Mouse (Mus musculus): ENCODE measurements at regions not wholly inside any gene's neighbourhood (a gene's known extent, or its start where the extent isn't known, plus 50 kb on each side); places are given as distances from the start of the nearest gene placed in this dataset.
"Not testable (repeated sequence)": the region's sequence is repeated elsewhere in the genome, so short reads cannot be mapped to it uniquely, and the experiment has no call there.

GRCm38 (mm10) chr14:61757086-61757822 lies 150.0 kb downstream of the Kcnrg start:
- H3K4me2 ChIP-seq (ENCODE audit: low read depth, low read length, poor library complexity, severe bottlenecking) = peak overlapping the region; percentile 48
- 6% methylated on average over 13 of the region's 15 CpGs for WGBS
- ATAC-seq (ENCODE audit: low FRiP score) (peak; percentile 80), DNase-seq (ENCODE audit: low spot score) (peak; percentile 83)
- peak overlapping the region; percentile 19; the same call in 1 of the 2 replicates for H3K4me3 ChIP-seq (ENCODE audit: low read depth, low read length)
- H3K36me3 ChIP-seq (ENCODE audit: insufficient read depth, low read length) = no peaks in the 10 kb centered on the region
- peak overlapping the region; percentile 3; the same call in 1 of the 2 replicates for H3K27ac ChIP-seq (ENCODE audit: low read depth, low read length)
- no peak overlapping the region; the same call in 1 of the 2 replicates for H3K9ac ChIP-seq (replicated peaks; ENCODE audit: low read length, poor library complexity, severe bottlenecking)
- H3K9me3 ChIP-seq (ENCODE audit: low read length) = no peaks in the 10 kb centered on the region
- no peaks in the 10 kb centered on the region for H3K27me3 ChIP-seq (ENCODE audit: insufficient read depth, low read length)
- no peaks in the 10 kb centered on the region for H3K4me1 ChIP-seq (ENCODE audit: insufficient read depth, low read length)
- TF ChIP-seq CTCF (IDR thresholded peaks at IDR 0.05) = no peak

DNA sequence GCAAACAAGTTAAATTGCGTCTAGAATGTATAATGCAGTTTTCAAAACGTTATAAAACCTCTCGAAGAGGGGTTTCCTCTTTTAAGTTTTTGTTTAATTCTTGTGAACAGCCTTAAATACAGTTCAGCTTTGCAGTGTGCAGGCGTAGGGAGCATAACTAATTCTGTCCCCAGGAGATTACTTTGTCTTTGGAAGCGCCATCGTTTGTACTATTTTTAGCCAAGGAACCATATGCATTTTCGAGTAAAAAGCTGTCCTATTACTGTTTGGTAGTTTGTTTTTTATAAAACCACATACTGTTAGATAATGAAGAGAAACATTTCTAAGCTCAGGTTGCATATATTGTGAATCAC lies 150.5 kb downstream of the Kcnrg start:
- Histone ChIP-seq H3K27me3 (ENCODE audit: insufficient read depth, low read length) (no peaks in the 10 kb centered on the region), H3K4me2 (ENCODE audit: low read depth, low read length, poor library complexity, severe bottlenecking) (peak overlapping the region; percentile 48), H3K4me1 (ENCODE audit: insufficient read depth, low read length) (no peaks in the 10 kb centered on the region), H3K9ac (replicated peaks; ENCODE audit: low read length, poor library complexity, severe bottlenecking) (no peak overlapping the region; the same call in 1 of the 2 replicates), H3K36me3 (ENCODE audit: insufficient read depth, low read length) (no peaks in the 10 kb centered on the region), H3K9me3 (ENCODE audit: low read length) (no peaks in the 10 kb centered on the region), H3K27ac (ENCODE audit: low read depth, low read length) (no peak overlapping the region), H3K4me3 (ENCODE audit: low read depth, low read length) (peak overlapping the region; percentile 19; the same call in 1 of the 2 replicates)
- TF ChIP-seq CTCF (IDR thresholded peaks at IDR 0.05) = no peak
- DNase-seq (ENCODE audit: low spot score) = no peak
- 5% methylated on average over 7 of the region's 7 CpGs for WGBS
- ATAC-seq (ENCODE audit: low FRiP score) = no peak

- Histone ChIP-seq H3K4me2 (ENCODE audit: low read depth, low read length, poor library complexity, severe bottlenecking) (no peak overlapping the region), H3K27ac (ENCODE audit: low read depth, low read length) (no peak overlapping the region), H3K9ac (replicated peaks; ENCODE audit: low read length, poor library complexity, severe bottlenecking) (no peak overlapping the region), H3K27me3 (ENCODE audit: insufficient read depth, low read length) (no peaks in the 10 kb centered on the region), H3K9me3 (ENCODE audit: low read length) (no peaks in the 10 kb centered on the region), H3K4me1 (ENCODE audit: insufficient read depth, low read length) (no peaks in the 10 kb centered on the region), H3K36me3 (ENCODE audit: insufficient read depth, low read length) (no peaks in the 10 kb centered on the region), H3K4me3 (ENCODE audit: low read depth, low read length) (no peak overlapping the region)
- WGBS = 92% methylated on average over 5 of the region's 5 CpGs
- ATAC-seq (ENCODE audit: low FRiP score) = no peak
- TF ChIP-seq CTCF (IDR thresholded peaks at IDR 0.05) = no peak
- DNase-seq (ENCODE audit: low spot score) = no peak
These were observed 151.3 kb downstream of the Kcnrg start for GRCm38 (mm10) chr14:61758586-61758985.

GRCm38 (mm10) chr14:61760176-61760575 lies 152.9 kb downstream of the Kcnrg start:
- H3K9me3 ChIP-seq (ENCODE audit: low read length); ATAC-seq (ENCODE audit: low FRiP score); H3K36me3 ChIP-seq (ENCODE audit: insufficient read depth, low read length); H3K9ac ChIP-seq (replicated peaks; ENCODE audit: low read length, poor library complexity, severe bottlenecking); H3K4me1 ChIP-seq (ENCODE audit: insufficient read depth, low read length); DNase-seq (ENCODE audit: low spot score); H3K27ac ChIP-seq (ENCODE audit: low read depth, low read length); H3K4me2 ChIP-seq (ENCODE audit: low read depth, low read length, poor library complexity, severe bottlenecking); H3K4me3 ChIP-seq (ENCODE audit: low read depth, low read length); H3K27me3 ChIP-seq (ENCODE audit: insufficient read depth, low read length): not testable (repeated sequence)
- WGBS = 87% methylated on average over 12 of the region's 12 CpGs

DNA sequence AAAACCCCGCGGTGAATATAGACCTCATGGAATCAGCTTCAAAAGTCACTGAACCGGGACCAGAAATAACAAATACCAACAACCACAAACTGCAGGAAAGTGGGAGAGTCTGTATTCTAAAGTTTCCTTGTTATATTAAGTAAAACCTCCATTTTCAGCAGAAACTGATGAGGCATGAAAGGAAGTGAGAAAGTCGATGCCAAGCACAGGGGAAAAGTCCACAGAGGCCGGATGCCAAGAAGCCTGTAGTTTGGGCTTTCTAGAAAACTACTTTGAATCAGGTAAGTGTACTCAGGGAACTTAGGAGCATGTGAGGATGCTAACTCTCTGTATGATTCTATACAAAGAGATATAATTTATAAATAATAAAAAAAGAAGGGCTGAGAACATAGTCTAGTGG lies 154.8 kb downstream of the Kcnrg start:
- no peaks in the 10 kb centered on the region for H3K27me3 ChIP-seq (ENCODE audit: insufficient read depth, low read length)
- no peaks in the 10 kb centered on the region for H3K9me3 ChIP-seq (ENCODE audit: low read length)
- no peaks in the 10 kb centered on the region for H3K36me3 ChIP-seq (ENCODE audit: insufficient read depth, low read length)
- no peak for TF ChIP-seq CTCF (IDR thresholded peaks at IDR 0.05)
- WGBS = 82% methylated on average over 5 of the region's 5 CpGs
- no peak overlapping the region for H3K9ac ChIP-seq (replicated peaks; ENCODE audit: low read length, poor library complexity, severe bottlenecking)
- no peaks in the 10 kb centered on the region for H3K4me1 ChIP-seq (ENCODE audit: insufficient read depth, low read length)
- ATAC-seq (ENCODE audit: low FRiP score) = no peak
- no peak for DNase-seq (ENCODE audit: low spot score)
- H3K4me2 ChIP-seq (ENCODE audit: low read depth, low read length, poor library complexity, severe bottlenecking) = no peak overlapping the region
- H3K27ac ChIP-seq (ENCODE audit: low read depth, low read length) = no peak overlapping the region
- H3K4me3 ChIP-seq (ENCODE audit: low read depth, low read length) = no peak overlapping the region

DNA sequence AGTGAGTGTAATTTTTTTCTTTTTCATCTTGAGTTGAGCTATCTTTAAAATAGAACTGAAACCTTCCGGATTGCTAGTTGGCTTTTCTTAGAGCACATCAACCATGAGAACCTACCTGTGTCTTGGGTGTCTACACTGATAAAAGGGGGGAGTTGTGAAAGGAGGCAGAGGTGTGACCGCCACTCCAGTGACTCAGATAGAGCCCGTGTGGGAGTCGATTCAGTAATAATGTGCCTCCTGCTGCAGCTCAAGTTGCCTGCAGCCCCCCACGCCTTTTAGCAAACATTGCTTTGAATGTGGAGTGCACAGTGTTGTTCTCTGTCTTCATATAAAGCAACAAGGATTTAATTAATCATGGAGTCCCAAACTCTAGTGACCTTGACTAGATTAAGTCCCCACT lies 162.6 kb downstream of the Kcnrg start:
- no peaks in the 10 kb centered on the region for H3K27me3 ChIP-seq (ENCODE audit: insufficient read depth, low read length)
- ATAC-seq (ENCODE audit: low FRiP score) = no peak
- no peak overlapping the region for H3K4me2 ChIP-seq (ENCODE audit: low read depth, low read length, poor library complexity, severe bottlenecking)
- H3K27ac ChIP-seq (ENCODE audit: low read depth, low read length) = no peak overlapping the region
- whole genome bisulfite sequencing = 74% methylated on average over 5 of the region's 5 CpGs
- no peak overlapping the region for H3K4me3 ChIP-seq (ENCODE audit: low read depth, low read length)
- TF ChIP-seq CTCF (IDR thresholded peaks at IDR 0.05) = no peak
- no peaks in the 10 kb centered on the region for H3K36me3 ChIP-seq (ENCODE audit: insufficient read depth, low read length)
- no peaks in the 10 kb centered on the region for H3K4me1 ChIP-seq (ENCODE audit: insufficient read depth, low read length)
- DNase-seq (ENCODE audit: low spot score) = no peak
- no peaks in the 10 kb centered on the region for H3K9me3 ChIP-seq (ENCODE audit: low read length)
- no peak overlapping the region for H3K9ac ChIP-seq (replicated peaks; ENCODE audit: low read length, poor library complexity, severe bottlenecking)
